Mouse (Mus musculus) cerebellum, adult 2 months (tissue): ENCODE measurements around the gene Rras.

Experiments
- CTCF ChIP-seq: fragments of 200-500 bp; IDR thresholded peaks from 2 replicates; pipeline ENCODE4 v1.5.1; 2011; ENCODE audit warnings: low read depth, mild to moderate bottlenecking, control low read depth, low read length, moderate library complexity, borderline replicate concordance; ENCODE audit not compliant: insufficient read depth
- POLR2A ChIP-seq: fragments of 200-500 bp; IDR thresholded peaks from 2 replicates; pipeline ENCODE4 v1.6.1; 2011; ENCODE audit warnings: low read length, control low read depth, borderline replicate concordance; ENCODE audit not compliant: insufficient read depth

- TF ChIP-seq CTCF (no peak), POLR2A (no peak)
These were observed 33.0 kb upstream of the Rras start for GRCm38 (mm10) chr7:44984833-44985164.
